Mouse (Mus musculus) olfactory bulb, adult 2 months (tissue): ENCODE measurements around the gene Lrmda.

Experiments
- CTCF ChIP-seq: fragments of 200-500 bp; IDR thresholded peaks from 2 replicates; pipeline ENCODE4 v1.5.1; 2012; ENCODE audit warnings: low read depth, mild to moderate bottlenecking, low read length, moderate library complexity; ENCODE audit not compliant: insufficient read depth
- POLR2A ChIP-seq: fragments of 200-500 bp; IDR thresholded peaks from 2 replicates; pipeline ENCODE4 v1.6.1; 2012; ENCODE audit warnings: mild to moderate bottlenecking, low read depth, low read length, moderate library complexity; ENCODE audit not compliant: insufficient read depth

GRCm38 (mm10) chr14:22055630-22056029, 36.1 kb downstream of the Lrmda start:
- TF ChIP-seq CTCF (no peak), POLR2A (no peak)
